Mouse (Mus musculus): Measurements from ENCODE around the gene Stkld1.
"Not testable (repeated sequence)": the region's sequence is repeated elsewhere in the genome, so short reads cannot be mapped to it uniquely, and the experiment has no call there.

Stkld1 gene

DNA sequence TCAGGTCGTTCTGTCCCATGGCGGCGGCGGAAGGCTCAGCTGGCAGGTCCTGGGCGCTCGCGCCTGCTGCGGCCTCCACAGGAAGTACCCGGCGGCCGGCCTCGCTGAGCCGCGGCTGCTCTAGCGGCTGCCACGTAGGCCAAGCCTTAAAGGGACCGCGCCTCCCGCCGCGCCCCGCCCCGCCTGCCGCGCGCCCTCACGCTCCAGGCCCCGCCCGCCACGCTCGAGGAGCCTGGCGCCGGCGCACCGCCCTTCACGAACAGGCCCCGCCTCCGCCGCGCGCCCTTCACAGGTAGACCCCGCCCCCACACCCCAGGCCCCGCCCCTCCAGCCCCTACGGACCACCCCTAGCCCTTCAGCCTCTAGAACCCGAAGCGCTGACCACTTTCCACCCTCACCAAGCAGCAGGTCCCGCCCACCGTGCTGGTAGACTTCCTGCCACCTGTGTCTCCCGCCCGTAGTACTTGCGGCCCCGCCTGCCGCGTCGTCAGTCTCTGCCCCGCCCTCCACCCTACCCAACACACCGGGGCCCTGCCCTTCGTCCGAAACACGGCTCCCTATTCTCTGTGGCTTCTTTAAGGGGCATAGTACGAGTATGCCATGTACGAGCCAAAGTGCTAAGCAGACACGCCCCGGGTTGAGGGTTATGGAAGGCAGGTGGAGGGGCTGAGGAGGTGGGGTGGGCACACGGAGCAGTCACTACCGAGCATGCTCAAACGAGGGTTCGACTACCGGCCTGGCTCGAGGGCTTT lies at the start of gene Stkld1, which contains the start of gene Surf4:
TSS of gene Stkld1 (plus strand) at position 744 of the 752 bp plus-strand sequence.
TSS of gene Surf4 (minus strand) at position 625 of the 752 bp plus-strand sequence.
- peak; percentile 98 for DNase-seq (ENCODE audit: low spot score)

DNA sequence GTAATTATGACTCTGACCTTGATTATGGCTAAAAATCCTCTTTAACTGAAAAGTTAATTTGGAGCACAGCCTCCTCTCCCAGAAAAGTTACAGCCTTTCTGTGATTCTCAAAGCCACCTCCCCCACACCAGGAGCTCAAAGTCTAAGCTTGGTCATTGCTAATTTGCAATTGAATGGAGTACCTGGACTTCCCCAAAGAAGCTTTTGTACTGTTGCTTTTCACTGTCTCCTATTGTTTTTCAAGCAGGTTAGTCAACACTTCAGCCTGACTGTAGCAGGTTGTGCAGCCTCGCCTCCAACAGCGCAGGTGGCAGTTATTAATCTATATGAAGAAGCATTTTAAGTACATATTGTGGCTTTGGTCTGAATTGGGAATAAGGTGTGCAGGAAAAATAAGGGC lies 48.3 kb upstream of the Stkld1 start:
- DNase-seq (ENCODE audit: low spot score): not testable (repeated sequence)

DNA sequence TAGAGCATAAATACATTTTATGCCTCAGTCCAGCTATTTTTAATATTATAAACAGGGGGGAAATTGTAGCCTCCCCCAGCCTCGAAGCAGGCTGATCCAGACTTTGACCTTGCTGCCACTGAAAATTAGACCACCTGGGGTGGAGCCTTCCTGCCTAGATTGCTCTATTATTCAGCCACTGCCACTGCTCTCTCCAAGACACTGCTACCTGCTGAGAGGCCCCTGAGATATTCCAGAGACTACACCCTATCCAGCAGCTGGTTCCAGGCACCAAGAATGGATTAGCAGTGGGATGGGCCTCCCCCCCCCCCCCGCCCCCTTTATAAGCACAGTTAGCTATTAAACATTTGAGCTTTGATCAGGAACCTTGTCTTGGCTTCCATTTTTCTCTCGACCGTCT lies 47.7 kb upstream of the Stkld1 start:
- DNase-seq (ENCODE audit: low spot score): not testable (repeated sequence)

DNA sequence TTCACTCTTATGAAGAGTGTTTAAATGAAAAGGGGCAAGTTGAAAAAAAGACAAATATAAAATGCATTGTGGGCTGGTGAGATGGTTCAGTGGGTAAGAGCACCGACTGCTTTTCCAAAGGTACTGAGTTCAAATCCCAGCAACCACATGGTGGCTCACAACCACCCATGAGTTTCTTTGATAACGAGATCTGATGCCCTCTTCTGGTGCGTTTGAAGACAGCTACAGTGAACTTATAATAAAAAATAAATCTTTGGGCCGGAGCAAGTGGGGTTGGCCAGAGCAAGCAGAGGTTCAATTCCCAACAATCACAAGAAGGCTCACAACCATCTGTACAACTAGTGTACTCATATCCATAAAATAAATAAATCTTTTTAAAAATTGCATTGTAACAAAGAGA lies 37.9 kb upstream of the Stkld1 start:
- no peak for DNase-seq (ENCODE audit: low spot score)

DNA sequence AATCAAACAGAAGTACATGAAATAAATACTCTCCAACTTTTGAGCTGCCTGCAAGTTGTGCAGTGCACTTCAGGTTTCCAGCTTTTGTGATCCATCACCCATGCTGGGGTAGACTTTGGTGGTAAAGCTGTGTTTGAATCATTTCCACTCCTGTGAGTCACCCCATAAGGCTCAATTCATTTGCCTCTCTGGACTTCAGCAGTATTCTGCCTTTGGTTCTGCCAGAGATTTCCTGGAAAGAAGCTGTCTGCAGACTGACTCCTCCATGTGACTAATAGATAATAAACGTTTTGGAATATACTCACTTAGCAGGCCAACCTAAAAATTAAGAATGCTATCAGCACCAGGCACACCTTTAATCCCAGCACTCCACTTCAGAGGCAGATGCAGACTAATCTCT lies 33.1 kb upstream of the Stkld1 start:
- DNase-seq (ENCODE audit: low spot score): no peak

DNA sequence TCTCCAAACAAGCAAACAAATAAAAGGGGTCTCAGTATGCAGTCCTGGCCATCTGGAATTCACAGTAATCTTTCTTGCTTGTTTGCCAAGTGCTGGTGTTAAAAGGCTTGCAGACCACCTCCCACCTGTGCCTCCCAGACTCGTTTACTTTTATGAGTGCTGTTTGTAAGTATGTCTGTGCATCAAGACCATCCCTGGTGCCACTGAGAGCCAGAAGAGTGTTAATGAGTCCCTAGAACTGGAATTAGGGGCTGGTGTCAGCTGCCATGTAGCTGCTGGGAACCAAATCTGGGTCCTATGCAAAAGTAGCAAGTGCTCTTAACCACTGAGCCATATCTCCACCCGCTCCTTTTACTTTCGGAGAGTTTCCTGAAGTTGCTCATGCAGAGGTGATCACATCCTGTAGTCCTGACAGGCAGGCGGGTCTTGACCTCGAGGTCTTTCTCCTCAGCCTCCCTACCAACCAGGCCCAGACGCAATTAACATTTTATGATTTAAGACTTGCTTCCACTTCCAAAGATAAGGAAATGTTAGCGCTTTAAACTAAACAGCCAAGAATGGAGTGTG lies 31.9 kb upstream of the Stkld1 start:
- no peak for DNase-seq (ENCODE audit: low spot score)

DNA sequence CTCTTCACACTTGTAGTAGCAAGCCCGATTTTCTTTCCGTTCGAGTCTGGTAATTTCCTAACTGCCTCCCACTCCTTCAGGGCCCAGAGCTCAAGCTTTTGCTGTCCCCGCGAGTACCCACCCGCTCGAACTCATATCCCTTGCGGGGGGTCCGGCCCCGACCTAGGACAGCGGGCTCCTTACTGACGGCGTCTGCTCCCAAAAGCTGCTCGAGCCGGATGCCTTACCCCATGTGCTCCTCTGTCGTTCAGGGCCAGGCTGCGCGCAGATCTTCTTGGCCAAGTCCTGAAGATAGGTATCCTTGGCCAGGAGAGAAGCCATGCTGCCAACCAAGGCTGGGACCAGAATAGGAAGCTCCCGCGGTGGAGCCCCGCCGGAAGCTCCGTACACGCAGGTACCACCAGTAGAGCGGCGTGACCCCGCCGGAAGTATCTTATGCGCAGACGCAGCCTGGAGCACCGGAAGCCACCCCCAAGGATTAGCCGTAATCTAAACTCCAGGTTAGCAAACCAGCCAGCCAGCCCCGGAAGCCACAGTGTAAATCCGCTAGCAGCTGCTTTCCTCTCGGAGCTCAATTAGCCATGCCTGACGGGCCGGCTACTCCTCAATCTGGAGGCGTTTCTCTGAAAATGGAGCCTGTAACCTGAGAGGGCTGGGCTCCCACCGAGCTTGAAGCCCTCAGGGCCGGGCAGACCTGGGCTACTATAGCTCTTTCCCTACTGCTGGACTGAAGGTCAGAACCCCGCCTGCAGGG lies 31.2 kb upstream of the Stkld1 start, which contains the start of gene Surf6:
TSS of gene Surf6 (minus strand) at position 413 of the 754 bp plus-strand sequence.
- DNase-seq (ENCODE audit: low spot score): peak; percentile 98

DNA sequence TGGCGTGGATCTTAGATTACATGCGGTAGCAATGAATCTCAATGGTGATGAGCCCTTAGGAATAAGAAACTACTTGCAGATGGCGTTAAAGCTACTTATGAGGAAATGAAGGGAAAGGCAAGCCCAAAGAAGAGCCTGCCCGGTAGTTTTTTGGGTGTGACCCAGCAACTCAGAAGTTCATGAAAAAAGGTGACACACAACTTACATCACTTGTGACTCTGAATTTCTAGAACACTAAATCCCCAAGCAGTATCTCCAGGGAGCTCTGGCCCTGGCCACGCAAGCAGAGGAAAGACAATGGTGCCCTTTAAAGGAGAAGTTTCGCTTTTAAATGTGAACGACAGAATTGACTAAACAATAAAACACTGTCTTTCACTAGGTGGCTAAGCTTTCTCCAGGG lies 30.5 kb upstream of the Stkld1 start:
- DNase-seq (ENCODE audit: low spot score): no peak

DNA sequence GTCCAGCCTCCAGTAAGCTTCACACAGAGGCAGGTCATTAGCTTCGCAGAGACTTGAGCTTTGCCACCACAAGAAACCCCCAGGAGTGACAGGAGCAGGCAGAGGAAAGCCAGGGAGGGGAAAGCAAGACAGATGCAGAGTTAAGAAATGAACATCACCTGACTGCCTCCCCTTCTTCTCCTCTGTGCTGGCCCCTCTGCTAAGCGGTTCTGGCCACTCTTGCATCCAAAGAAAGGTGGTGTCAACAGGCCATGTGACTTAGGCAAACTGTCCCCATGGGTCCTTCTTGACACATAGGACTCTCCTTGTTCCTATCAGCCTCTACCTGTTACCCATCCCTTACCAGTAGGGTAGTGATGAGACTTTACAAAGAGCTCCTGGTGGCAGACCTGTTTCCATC lies 27.9 kb upstream of the Stkld1 start:
- no peak for DNase-seq (ENCODE audit: low spot score)

DNA sequence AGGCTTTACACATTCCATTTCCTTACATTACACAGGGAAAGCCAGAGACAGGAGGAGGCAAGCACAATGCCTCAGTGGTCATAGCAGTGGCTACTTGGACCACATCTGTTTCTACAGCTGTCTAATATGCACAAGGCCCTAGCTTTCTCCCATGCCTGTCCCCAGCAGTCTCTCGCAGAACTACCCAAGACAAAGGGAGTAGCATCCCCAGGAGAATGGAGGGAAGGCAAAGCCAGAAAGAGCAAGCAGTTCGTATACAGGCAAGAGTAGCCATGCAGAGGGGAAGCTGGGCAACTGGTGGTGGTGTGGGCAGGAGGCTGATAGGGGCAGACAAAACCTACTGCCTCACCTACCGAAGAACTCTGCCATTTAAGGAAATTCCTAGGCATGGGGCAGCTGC lies 27.4 kb upstream of the Stkld1 start:
- DNase-seq (ENCODE audit: low spot score): no peak

DNA sequence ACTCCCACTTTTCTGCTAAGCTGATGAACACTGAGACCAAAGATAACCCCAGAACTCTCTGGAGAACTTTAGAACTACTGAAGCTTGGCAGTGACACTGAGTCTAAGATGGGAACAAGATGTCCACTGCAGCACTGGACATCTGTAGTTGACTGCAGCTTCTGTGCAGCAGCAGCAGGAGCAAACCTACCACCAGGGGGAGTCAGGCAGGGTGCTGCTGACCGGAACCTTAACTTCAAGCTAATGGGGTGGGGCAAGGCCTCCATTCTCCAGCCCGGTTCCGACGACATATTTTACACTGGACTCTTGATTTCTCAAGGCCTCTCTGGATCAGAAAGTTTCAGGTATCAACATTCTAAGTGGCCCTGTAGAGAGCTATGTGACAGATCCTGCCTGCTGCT lies 26.7 kb upstream of the Stkld1 start:
- DNase-seq (ENCODE audit: low spot score): no peak

DNA sequence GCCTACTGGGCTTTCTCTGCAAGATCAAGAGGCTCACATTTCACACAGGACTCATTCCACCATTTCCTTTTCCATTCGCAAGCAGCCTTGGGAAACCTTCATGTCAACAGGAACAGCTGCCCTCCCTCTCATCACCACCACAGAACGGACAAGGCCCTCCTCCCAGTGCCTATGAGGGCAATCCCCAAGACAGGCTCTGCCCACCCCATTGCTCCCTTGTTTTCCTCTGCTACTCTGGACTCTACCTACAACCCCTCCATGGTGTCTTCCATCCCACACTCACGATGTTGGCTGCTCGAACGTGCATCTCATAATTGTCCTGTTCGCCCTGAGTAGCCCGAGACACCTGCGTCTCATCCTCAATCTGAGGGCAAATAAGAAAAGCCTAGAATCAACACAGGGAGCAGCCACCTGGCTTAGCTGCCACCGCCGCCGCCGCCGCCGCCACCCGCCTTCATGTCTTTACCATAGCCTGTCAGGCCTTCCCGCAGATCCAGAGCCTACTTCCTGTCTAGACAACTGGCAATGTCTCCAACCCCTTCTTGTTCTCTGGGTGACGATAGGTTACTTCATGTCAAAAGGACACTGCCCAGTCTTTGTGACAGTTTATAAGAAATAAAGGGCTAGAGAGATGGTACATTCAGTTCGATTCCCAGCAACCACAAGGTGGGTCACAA lies 25.0 kb upstream of the Stkld1 start:
- DNase-seq (ENCODE audit: low spot score): no peak

DNA sequence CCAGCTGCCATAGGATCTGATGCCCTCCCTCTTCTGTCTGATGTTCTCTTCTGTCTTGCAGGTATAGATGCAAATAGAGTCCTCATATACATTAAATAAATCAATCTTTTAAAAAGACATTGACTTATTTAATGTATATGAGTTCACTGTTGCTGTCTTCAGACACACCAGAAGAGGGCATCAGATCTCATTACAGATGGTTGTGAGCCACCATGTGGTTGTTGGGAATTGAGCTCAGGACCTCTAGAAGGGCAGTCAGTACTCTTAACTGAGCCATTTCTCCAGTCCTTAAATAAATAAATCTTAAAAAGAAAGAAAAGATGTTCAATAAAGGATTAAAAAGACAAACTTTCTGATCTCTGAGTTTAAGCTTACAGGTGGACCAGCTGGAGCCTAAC lies 24.5 kb upstream of the Stkld1 start:
- DNase-seq (ENCODE audit: low spot score): no peak

DNA sequence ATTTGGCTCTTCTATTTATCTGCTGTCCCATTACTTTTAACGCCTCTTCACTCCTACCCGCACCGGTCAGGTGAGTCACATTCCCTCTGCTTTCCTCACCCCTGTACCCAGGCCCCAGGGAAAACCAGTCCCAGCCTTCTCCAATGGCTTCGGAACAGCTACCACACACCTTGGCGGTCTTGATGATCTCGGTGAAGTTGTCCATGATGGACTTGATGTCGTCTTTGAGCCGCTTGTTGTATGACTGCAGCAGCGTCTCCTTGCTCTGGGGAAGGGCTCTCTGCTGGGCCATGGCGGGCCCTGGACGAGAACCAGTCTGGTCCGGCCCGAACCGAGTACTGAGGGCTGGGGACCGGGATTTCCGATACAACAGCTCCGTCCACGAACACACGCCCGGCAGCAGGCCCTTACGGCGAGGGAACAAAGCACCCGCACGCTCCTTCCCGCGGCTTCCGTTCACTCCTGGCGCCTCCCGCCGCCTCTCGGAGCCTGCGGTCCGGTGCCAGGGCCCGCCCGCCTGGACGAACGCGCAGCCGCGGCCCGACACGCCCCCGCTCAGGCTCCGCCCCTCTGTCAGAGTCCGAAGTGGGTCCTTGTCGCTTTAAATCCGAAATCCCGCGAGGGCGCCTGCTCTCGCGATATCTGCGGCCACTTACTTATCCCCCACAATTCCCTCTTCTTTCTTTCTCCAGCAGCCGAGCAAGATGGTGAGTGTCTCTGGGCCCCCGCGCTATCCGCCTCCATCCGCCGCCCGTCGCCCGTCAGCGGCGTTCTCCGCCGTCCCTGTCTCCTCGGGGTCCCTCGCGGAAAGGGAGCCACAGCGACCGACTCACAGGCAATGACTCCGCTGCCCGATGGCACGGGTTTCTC lies 23.5 kb upstream of the Stkld1 start, which contains the start of the genes Med22 and Rpl7a:
TSS of gene Med22 (minus strand) at position 554 of the 870 bp plus-strand sequence.
TSS of gene Rpl7a (plus strand) at position 641 of the 870 bp plus-strand sequence.
- peak; percentile 98 for DNase-seq (ENCODE audit: low spot score)

DNA sequence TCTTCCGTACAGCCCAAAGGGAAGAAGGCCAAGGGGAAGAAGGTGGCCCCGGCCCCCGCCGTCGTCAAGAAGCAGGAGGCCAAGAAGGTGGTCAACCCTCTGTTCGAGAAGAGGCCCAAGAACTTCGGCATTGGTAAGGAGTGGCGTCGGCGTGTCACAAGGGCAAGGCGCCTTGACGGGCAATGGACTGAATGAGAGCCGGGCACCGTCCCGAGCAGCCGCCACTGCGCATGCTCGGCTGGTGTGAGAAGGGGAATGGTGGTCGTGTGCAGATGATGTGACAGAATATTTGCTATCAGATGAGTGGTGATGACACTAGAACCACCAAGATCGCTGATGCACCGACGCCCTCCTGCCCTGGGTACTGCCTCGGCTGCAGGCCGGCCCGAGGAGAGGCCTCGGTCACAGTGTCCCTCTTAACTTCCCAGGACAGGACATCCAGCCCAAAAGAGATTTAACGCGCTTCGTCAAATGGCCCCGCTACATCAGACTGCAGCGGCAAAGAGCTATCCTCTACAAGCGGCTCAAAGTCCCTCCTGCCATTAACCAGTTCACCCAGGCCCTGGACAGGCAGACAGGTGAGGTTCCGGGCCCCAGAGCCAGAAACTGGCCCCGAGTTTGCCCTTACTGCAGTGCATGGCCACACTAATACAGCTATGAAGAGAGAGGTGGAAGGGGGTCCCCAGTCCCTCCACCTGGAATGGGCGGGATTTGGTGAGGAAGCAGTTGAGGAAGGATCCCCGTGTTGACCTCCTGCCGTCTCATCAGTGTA lies 22.7 kb upstream of the Stkld1 start:
- no peak for DNase-seq (ENCODE audit: low spot score)

DNA sequence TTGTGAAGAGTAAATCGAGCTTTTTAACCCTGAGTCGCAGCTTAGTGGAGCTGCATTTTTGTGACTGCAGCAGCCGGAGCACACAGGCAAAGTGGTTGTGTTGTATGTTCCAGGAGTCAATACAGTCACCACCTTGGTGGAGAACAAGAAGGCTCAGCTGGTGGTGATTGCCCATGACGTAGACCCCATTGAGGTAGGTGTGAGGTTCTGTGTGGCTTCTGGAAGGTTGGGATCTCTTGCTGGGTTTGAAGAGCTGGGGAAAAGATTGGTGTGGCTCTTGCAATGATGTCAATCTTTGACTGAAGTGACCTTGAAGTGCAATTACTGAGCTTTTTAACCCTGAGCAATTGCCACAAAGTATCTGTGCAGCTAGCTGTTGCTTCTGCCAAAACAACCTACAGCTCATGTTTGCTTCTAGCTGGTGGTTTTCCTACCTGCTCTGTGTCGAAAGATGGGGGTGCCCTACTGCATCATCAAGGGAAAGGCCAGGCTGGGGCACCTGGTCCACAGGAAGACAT lies 21.5 kb upstream of the Stkld1 start:
- no peak for DNase-seq (ENCODE audit: low spot score)

DNA sequence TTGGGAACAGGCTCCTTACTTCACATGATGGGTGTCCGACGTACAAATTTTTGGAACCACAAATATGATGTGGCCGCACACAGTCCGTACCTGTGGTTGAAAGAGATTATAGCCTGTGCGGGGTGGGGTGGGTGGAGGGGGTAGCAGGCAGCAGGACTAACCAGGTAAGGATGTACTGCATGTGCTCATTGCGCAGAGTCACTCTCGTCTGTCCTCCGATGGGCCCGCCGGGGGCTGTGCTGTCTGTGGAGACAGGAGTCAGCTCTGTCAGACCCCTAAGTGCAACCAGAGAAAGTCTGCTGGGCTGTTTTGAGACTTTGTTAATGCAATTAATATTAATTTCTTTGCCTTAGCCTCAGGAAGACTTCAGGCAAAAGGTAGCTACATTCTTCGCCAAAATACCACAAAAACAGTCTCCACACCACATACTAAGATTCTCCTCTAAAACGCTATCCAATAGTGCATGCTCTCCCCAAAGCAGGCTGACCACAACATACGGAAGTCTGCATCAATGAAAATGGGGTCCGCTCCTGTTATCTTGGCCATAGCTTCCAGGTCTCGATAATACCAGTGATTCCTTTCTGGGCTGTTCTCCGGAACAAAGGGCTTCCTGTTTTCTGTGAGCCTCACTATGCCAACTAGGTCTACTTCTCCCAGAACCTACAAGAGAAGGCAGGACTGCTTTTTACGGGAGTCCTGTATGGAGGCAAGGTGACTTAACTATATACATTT lies 20.3 kb upstream of the Stkld1 start:
- DNase-seq (ENCODE audit: low spot score): no peak

DNA sequence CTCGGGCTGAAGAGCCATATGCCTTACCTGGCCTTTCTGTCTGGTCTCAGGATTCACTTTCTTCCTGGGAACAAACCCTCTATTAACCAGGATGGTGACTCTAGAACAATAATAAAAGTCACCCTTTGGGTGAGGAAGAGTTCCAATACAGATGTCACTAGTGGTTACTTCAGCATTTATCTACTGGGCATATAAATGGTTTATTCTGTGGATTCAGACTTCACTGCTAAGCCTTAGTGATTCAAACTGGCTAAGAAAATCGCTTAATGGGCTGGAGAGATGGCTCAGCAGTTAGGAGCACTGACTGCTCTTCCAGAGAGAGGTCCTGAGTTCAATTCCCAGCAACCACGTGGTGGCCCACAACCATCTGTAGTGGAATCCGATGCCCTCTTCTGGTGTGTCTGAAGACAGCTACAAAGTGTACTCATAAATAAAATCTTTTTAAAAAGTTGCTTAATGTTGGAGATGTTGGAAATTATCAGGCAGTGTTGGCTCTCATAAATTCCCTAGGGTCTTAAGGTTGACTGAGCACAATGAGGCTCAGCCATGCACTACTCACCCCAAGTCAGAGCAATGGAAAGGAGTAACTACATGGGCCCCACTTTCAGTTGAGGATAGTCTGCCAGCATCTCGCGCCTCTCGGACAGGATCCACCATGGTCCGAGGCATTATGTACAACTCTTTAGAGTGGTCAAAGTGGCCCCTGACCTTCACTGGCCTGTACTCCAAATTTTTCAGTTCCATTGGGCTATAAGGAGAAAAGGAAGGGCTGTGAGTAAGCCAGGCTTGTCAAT lies 19.5 kb upstream of the Stkld1 start:
- no peak for DNase-seq (ENCODE audit: low spot score)

Data from yolk sac, embryonic 10.5 days (tissue).